Mouse (Mus musculus): ENCODE data around the gene Kynu. TPM values are rescaled to one million over a fixed set of nuclear protein-coding genes. Genes with fewer than 3 reads are reported as not detected.

Gene Kynu
- polyA plus RNA-seq, 1 experiment from 2014 or later, result 0.72 TPM

GRCm38 (mm10) chr2:43673619-43674018 is 118.5 kb downstream of the Kynu start:
- 0% methylated on average over 6 of the region's 6 CpGs for WGBS
- Histone ChIP-seq H3K27me3 (no peaks in the 10 kb centered on the region), H3K36me3 (no peaks in the 10 kb centered on the region), H3K4me2 (replicated peaks) (no peak overlapping the region), H3K9me3 (no peaks in the 10 kb centered on the region), H3K27ac (no peak overlapping the region), H3K4me1 (no peaks in the 10 kb centered on the region), H3K9ac (no peak overlapping the region), H3K4me3 (no peak overlapping the region)
- no peak for ATAC-seq (ENCODE audit: insufficient number of reproducible peaks, insufficient read depth, low FRiP score, low TSS enrichment)

- H3K27ac ChIP-seq, result no peak overlapping the region
- no peak for ATAC-seq (ENCODE audit: insufficient number of reproducible peaks, insufficient read depth, low FRiP score, low TSS enrichment)
- H3K4me2 ChIP-seq (replicated peaks), result no peak overlapping the region
- H3K9me3 ChIP-seq, result no peaks in the 10 kb centered on the region
- no peaks in the 10 kb centered on the region for H3K4me1 ChIP-seq
- H3K9ac ChIP-seq, result no peak overlapping the region
- WGBS, result 55% methylated on average over 3 of the region's 3 CpGs
- H3K27me3 ChIP-seq, result no peaks in the 10 kb centered on the region
- H3K36me3 ChIP-seq, result no peaks in the 10 kb centered on the region
- H3K4me3 ChIP-seq, result no peak overlapping the region
Measured at GRCm38 (mm10) chr2:43674098-43674497, 119.0 kb downstream of the Kynu start.

- no peak overlapping the region for H3K9ac ChIP-seq
- no peaks in the 10 kb centered on the region for H3K9me3 ChIP-seq
- H3K27ac ChIP-seq, result no peak overlapping the region
- H3K4me3 ChIP-seq, result no peak overlapping the region
- no peaks in the 10 kb centered on the region for H3K27me3 ChIP-seq
- WGBS, result 83% methylated on average over 4 of the region's 4 CpGs
- ATAC-seq (ENCODE audit: insufficient number of reproducible peaks, insufficient read depth, low FRiP score, low TSS enrichment), result no peak
- no peak overlapping the region for H3K4me2 ChIP-seq (replicated peaks)
- H3K36me3 ChIP-seq, result no peaks in the 10 kb centered on the region
- H3K4me1 ChIP-seq, result no peaks in the 10 kb centered on the region
Measured at GRCm38 (mm10) chr2:43675277-43675676, 120.1 kb downstream of the Kynu start.

DNA sequence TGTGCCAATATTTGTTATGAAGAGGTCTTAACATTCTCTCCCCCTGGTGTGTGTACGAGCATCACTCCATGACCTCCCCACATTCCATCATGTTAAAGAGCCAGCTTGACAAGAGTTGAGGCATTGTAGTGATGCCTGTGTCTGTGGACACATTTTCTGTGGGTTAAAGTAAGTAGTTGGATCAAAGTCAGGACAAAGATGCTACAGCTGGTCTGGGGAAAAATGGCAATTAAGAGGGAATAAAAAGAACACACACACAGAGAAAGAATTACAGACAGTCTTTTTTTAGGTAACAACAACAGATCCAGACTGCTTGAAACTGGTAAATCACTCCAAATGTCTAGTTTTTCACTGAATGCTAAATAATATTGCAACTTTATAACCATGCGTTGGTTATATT is 135.3 kb downstream of the Kynu start:
- Histone ChIP-seq H3K27me3 (no peaks in the 10 kb centered on the region), H3K9me3 (0 out of 2 replicates have a peak, but pooled peaks cover 2% of the 10 kb centered on the region), H3K9ac (no peak overlapping the region), H3K27ac (no peak overlapping the region), H3K36me3 (no peaks in the 10 kb centered on the region), H3K4me2 (replicated peaks) (no peak overlapping the region), H3K4me3 (no peak overlapping the region), H3K4me1 (no peaks in the 10 kb centered on the region)
- ATAC-seq (ENCODE audit: insufficient number of reproducible peaks, insufficient read depth, low FRiP score, low TSS enrichment), result no peak
- 81% methylated on average over 2 of the region's 2 CpGs for WGBS

- Histone ChIP-seq H3K4me3 (no peak overlapping the region), H3K4me1 (no peaks in the 10 kb centered on the region), H3K4me2 (replicated peaks) (no peak overlapping the region), H3K36me3 (no peaks in the 10 kb centered on the region), H3K27ac (no peak overlapping the region), H3K27me3 (no peaks in the 10 kb centered on the region), H3K9me3 (0 out of 2 replicates have a peak, but pooled peaks cover 2% of the 10 kb centered on the region), H3K9ac (no peak overlapping the region)
- WGBS, result 69% methylated on average over 2 of the region's 2 CpGs
- ATAC-seq (ENCODE audit: insufficient number of reproducible peaks, insufficient read depth, low FRiP score, low TSS enrichment), result no peak
Measured at GRCm38 (mm10) chr2:43691290-43691689, 136.2 kb downstream of the Kynu start.

DNA sequence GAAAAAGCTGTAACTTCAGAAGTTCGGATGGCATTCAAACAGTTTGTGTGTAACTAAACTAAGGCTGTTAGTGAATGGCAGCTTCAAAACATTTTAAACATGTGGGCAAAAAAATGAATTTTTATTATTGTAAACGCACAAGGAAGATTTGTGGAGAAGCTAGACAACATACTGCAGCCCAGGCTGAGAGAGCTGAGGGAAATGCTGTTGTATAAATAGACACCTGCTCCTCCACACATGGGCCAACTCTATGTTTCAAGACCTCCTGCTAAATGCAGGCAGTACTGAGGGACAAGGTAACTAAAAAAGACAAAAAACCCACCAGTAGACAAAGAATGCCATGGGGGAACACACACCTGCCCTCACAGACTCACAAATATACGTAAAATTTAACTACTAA is 140.5 kb downstream of the Kynu start:
- no peak overlapping the region for H3K27ac ChIP-seq
- H3K4me1 ChIP-seq, result no peaks in the 10 kb centered on the region
- WGBS, result 93% methylated on average over 3 of the region's 3 CpGs
- H3K36me3 ChIP-seq, result no peaks in the 10 kb centered on the region
- H3K9me3 ChIP-seq, result no peaks in the 10 kb centered on the region
- ATAC-seq (ENCODE audit: insufficient number of reproducible peaks, insufficient read depth, low FRiP score, low TSS enrichment), result no peak
- no peaks in the 10 kb centered on the region for H3K27me3 ChIP-seq
- no peak overlapping the region for H3K4me2 ChIP-seq (replicated peaks)
- H3K9ac ChIP-seq, result no peak overlapping the region
- H3K4me3 ChIP-seq, result no peak overlapping the region

GRCm38 (mm10) chr2:43712611-43713138 is 157.5 kb downstream of the Kynu start:
- Histone ChIP-seq H3K4me2 (replicated peaks) (no peak overlapping the region), H3K27me3 (no peaks in the 10 kb centered on the region), H3K4me1 (no peaks in the 10 kb centered on the region), H3K9ac (no peak overlapping the region), H3K4me3 (no peak overlapping the region), H3K27ac (no peak overlapping the region), H3K36me3 (no peaks in the 10 kb centered on the region), H3K9me3 (no peaks in the 10 kb centered on the region)
- 87% methylated on average over 2 of the region's 2 CpGs for WGBS
- ATAC-seq (ENCODE audit: insufficient number of reproducible peaks, insufficient read depth, low FRiP score, low TSS enrichment), result no peak

DNA sequence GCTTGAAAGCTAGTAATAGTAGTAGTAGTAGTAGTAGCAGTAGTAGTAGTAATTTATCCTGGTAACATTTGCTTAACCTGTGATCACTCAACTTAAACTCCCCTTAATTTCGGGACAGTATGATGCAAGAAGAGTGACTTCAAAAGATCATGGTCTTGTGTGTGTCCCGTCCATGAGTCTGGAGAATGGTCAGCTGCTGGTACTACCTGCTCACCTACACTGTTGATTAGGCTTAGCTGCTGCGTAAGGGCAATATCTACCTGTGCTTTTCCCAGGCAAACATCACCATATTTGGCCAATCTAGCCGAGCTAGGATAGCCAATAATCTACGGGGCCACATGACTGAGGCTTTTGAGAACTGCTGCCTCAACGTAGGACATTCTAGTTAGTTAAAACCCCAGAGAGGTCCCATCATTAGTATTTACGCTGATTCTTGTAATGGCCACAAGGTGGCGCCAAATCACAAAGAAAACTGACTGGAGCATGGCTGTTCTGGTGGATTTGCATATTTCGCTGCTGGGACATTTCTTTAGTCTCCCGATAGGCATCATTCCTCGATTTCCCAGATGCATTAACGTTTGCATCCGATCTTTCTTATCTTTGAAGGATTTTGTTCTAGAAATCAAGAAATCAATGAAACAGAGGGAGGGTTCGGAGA is 167.4 kb downstream of the Kynu start:
- Histone ChIP-seq H3K4me2 (replicated peaks) (peak overlapping the region; percentile 32), H3K27ac (no peak overlapping the region)
- WGBS, result 20% methylated on average over 14 of the region's 14 CpGs

GRCm38 (mm10) chr2:43723104-43723541 is 168.0 kb downstream of the Kynu start:
- Histone ChIP-seq H3K4me3 (no peak overlapping the region), H3K4me1 (no peaks in the 10 kb centered on the region), H3K27ac (no peak overlapping the region), H3K9me3 (no peaks in the 10 kb centered on the region), H3K9ac (no peak overlapping the region), H3K27me3 (no peaks in the 10 kb centered on the region), H3K4me2 (replicated peaks) (peak overlapping the region; percentile 32), H3K36me3 (no peaks in the 10 kb centered on the region)
- 55% methylated on average over 7 of the region's 7 CpGs for WGBS
- ATAC-seq (ENCODE audit: insufficient number of reproducible peaks, insufficient read depth, low FRiP score, low TSS enrichment), result 0 out of 2 replicates have a peak, but pooled peaks have one; percentile 28

More for the DNA sequence above, 167.4 kb downstream of the Kynu start:
- no peaks in the 10 kb centered on the region for H3K27me3 ChIP-seq
- no peak overlapping the region for H3K4me3 ChIP-seq
- no peaks in the 10 kb centered on the region for H3K9me3 ChIP-seq
- H3K36me3 ChIP-seq, result no peaks in the 10 kb centered on the region
- ATAC-seq (ENCODE audit: insufficient number of reproducible peaks, insufficient read depth, low FRiP score, low TSS enrichment), result 0 out of 2 replicates have a peak, but pooled peaks have one; percentile 47
- no peaks in the 10 kb centered on the region for H3K4me1 ChIP-seq
- no peak overlapping the region for H3K9ac ChIP-seq

DNA sequence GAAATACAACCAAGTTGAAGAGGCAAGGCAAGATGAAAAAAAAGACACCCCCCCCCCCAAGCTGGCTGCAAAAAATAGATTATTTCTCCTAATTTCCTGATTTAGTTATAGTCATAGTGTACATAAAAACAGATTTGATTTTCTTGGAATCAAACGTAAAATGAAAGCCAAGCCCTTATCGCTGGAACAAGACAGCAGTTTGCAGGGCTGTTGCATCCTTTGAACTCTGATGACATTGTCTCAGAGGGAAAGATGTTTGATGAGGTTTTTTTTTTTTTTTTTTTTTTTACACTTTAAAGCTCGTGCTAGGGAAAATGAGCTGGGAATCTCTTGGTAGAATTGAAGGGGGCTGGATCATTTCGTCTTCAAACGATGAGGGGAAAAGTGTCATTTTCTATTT is 172.1 kb downstream of the Kynu start:
- 61% methylated on average over 5 of the region's 5 CpGs for WGBS
- Histone ChIP-seq H3K9me3 (no peaks in the 10 kb centered on the region), H3K36me3 (no peaks in the 10 kb centered on the region), H3K4me1 (no peaks in the 10 kb centered on the region), H3K27ac (no peak overlapping the region), H3K4me3 (no peak overlapping the region), H3K27me3 (no peaks in the 10 kb centered on the region), H3K9ac (no peak overlapping the region), H3K4me2 (replicated peaks) (no peak overlapping the region)
- ATAC-seq (ENCODE audit: insufficient number of reproducible peaks, insufficient read depth, low FRiP score, low TSS enrichment), result no peak

GRCm38 (mm10) chr2:43727693-43728092 is 172.6 kb downstream of the Kynu start:
- no peak overlapping the region for H3K4me3 ChIP-seq
- ATAC-seq (ENCODE audit: insufficient number of reproducible peaks, insufficient read depth, low FRiP score, low TSS enrichment), result no peak
- no peaks in the 10 kb centered on the region for H3K36me3 ChIP-seq
- H3K4me2 ChIP-seq (replicated peaks), result no peak overlapping the region
- no peaks in the 10 kb centered on the region for H3K9me3 ChIP-seq
- no peaks in the 10 kb centered on the region for H3K27me3 ChIP-seq
- H3K27ac ChIP-seq, result no peak overlapping the region
- H3K4me1 ChIP-seq, result no peaks in the 10 kb centered on the region
- H3K9ac ChIP-seq, result no peak overlapping the region
- WGBS, result 83% methylated on average over 8 of the region's 8 CpGs

- no peaks in the 10 kb centered on the region for H3K36me3 ChIP-seq
- 87% methylated on average over 3 of the region's 3 CpGs for WGBS
- no peaks in the 10 kb centered on the region for H3K27me3 ChIP-seq
- no peak overlapping the region for H3K27ac ChIP-seq
- H3K4me3 ChIP-seq, result no peak overlapping the region
- no peak overlapping the region for H3K9ac ChIP-seq
- H3K4me2 ChIP-seq (replicated peaks), result no peak overlapping the region
- ATAC-seq (ENCODE audit: insufficient number of reproducible peaks, insufficient read depth, low FRiP score, low TSS enrichment), result no peak
- no peaks in the 10 kb centered on the region for H3K4me1 ChIP-seq
- no peaks in the 10 kb centered on the region for H3K9me3 ChIP-seq
Measured at GRCm38 (mm10) chr2:43728831-43729230, 173.7 kb downstream of the Kynu start.
